Mouse (Mus musculus) erythroblast, embryonic 14.5 days (primary cell): ENCODE measurements around the gene Drg1. TPM values are rescaled to one million over a fixed set of nuclear protein-coding genes. Genes with fewer than 3 reads are reported as not detected.
"Not testable (repeated sequence)": the region's sequence is repeated elsewhere in the genome, so short reads cannot be mapped to it uniquely, and the experiment has no call there.

Source experiments
- H3K27me3 ChIP-seq: 2 replicates; pipeline ENCODE4 v1.6.1; 2012; ENCODE audit warnings: inconsistent platforms; ENCODE audit not compliant: control insufficient read depth
- H3K36me3 ChIP-seq: 2 replicates; pipeline ENCODE4 v1.6.1; 2012; ENCODE audit warnings: mild to moderate bottlenecking, inconsistent platforms; ENCODE audit not compliant: control insufficient read depth
- H3K4me1 ChIP-seq: 2 replicates; pipeline ENCODE4 v1.6.1; 2012; ENCODE audit warnings: inconsistent platforms; ENCODE audit not compliant: control insufficient read depth
- H3K4me3 ChIP-seq: replicated peaks from 2 replicates; pipeline ENCODE3; 2012; ENCODE audit warnings: moderate library complexity, mild to moderate bottlenecking, inconsistent platforms
- H3K9me3 ChIP-seq: 2 replicates; pipeline ENCODE4 v1.6.1; 2012; ENCODE audit warnings: low read length, inconsistent platforms, mixed read lengths; ENCODE audit not compliant: control insufficient read depth
- polyA plus RNA-seq: library from polyadenylated mRNA; stranded (reverse); fragments of >175 nt; gene quantifications from 2 replicates; pipeline ENCODE4 v1.2.3, GENCODE M21; 2012

Gene Drg1
- polyA plus RNA-seq, 1 experiment = 5.6 TPM

GRCm38 (mm10) chr11:3150003-3150676, 116.1 kb downstream of the Drg1 start:
- not testable (repeated sequence) for H3K4me1 ChIP-seq, H3K9me3 ChIP-seq, H3K27me3 ChIP-seq, H3K4me3 ChIP-seq
- peaks cover 13% of the 10 kb centered on the region for H3K36me3 ChIP-seq

- not testable (repeated sequence) for H3K4me1 ChIP-seq, H3K9me3 ChIP-seq, H3K4me3 ChIP-seq, H3K27me3 ChIP-seq
- H3K36me3 ChIP-seq = peaks cover 13% of the 10 kb centered on the region
These were observed 116.7 kb downstream of the Drg1 start for GRCm38 (mm10) chr11:3149471-3149870.

DNA sequence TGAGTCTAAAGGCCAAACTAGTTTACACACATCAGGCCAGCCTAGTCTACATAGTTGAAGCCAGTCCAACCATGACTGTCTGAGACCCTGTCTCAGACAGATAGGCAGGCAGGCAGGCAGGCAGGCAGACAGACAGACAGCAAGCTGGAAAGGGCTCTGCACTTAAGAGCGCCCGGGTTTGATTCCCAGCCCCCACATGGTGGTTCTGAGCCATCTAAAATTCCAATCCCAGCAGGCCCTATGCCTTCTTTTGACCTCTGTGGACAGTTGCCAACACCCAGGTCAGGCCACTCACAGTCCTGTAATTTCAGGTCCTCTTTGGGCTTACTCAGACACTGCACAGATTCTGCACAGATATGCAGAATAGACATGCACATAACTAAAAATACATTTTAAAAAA, 119.4 kb downstream of the Drg1 start:
- H3K36me3 ChIP-seq, H3K4me1 ChIP-seq, H3K9me3 ChIP-seq, H3K4me3 ChIP-seq, H3K27me3 ChIP-seq: not testable (repeated sequence)

- not testable (repeated sequence) for H3K27me3 ChIP-seq, H3K36me3 ChIP-seq, H3K4me1 ChIP-seq, H3K9me3 ChIP-seq, H3K4me3 ChIP-seq
These were observed 120.7 kb downstream of the Drg1 start for GRCm38 (mm10) chr11:3145359-3146165.

- H3K27me3 ChIP-seq, H3K9me3 ChIP-seq, H3K4me3 ChIP-seq, H3K36me3 ChIP-seq, H3K4me1 ChIP-seq: not testable (repeated sequence)
These were observed 122.2 kb downstream of the Drg1 start for GRCm38 (mm10) chr11:3143984-3144383.

DNA sequence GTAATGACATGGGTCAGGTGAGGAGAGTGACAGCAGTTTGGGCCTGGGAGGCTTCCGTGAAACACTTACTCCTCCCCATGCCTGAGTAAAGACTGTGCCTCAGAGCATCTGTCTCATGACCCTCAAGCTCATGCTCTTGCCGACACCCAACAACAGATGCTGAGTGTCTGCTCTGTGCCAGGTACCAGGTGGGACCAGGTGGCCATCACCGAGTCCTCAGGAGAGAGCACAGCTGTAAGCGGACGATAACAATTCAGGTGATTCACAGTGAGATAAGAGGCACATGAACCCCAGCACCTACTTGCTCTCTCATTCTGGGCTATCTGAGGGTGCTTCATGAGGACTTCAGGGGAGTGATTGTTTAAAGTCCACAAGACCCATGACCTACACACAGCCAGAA, 123.8 kb downstream of the Drg1 start:
- not testable (repeated sequence) for H3K9me3 ChIP-seq, H3K4me1 ChIP-seq, H3K27me3 ChIP-seq, H3K36me3 ChIP-seq, H3K4me3 ChIP-seq

DNA sequence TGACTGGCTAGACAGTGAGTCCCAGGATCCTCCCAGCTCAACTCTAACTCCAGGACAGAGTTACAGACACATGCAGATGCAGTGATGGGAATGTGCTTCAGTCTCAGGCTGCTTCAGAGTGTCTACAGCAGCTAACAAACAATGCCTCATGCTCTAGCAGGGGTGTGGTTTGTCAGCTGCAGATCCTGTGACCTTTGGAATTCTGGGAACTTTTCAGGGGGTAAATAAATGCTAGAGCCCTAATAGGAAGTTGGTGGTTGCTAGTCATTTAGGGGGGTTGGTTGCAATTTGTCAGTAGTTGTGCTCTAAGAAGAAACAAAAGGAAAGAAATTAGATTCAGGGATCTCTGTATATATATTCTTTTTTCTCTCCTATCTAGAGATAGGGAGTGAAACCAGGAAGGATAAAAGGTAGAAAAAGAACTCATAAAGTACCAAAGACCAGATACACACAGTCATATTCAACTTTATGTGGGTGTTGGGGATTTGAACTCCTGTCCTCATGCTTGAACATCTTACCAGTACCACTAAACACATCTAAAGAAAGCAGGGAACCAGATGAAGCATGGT, 125.2 kb downstream of the Drg1 start:
- H3K27me3 ChIP-seq, H3K36me3 ChIP-seq, H3K4me3 ChIP-seq, H3K4me1 ChIP-seq, H3K9me3 ChIP-seq: not testable (repeated sequence)

DNA sequence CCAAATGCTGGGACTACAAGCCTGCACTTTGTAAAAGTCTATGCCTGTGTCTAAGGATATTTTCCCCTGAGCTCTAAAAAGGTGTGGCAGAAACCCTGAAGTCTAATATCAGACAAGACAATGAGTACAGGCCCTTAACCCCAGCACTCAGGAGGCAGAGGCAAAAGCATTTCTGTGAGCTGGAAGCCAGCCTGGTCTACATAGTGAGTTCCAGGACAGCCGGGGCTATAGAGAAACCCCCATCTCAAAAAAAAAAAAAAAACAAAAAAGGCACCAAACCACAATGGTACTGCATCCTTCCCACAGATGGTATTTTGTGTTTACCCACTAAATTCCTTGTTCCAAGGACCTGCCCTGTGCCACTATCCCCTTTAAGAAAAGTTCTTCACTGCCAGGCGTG, 127.9 kb downstream of the Drg1 start:
- not testable (repeated sequence) for H3K9me3 ChIP-seq

More for the DNA sequence above, 127.9 kb downstream of the Drg1 start:
- H3K4me1 ChIP-seq, H3K4me3 ChIP-seq, H3K36me3 ChIP-seq, H3K27me3 ChIP-seq: not testable (repeated sequence)

Other genes starting within 250 kb of the Drg1 start
- gene Sfi1, start 73.0 kb downstream of the Drg1 start, polyA plus RNA-seq = 0.41 and 0.42 TPM in 2 replicates
- gene Eif4enif1, start 64.0 kb downstream of the Drg1 start, polyA plus RNA-seq = 5.1 and 7.0 TPM in 2 replicates
- gene Patz1, start 22.5 kb upstream of the Drg1 start, polyA plus RNA-seq = 1.8 and 2.0 TPM in 2 replicates
- gene Pik3ip1, start 64.0 kb upstream of the Drg1 start, polyA plus RNA-seq = 0.07 TPM in 1 of 2 replicates, not detected in the other
- gene Limk2, start 142.8 kb upstream of the Drg1 start, polyA plus RNA-seq = 1.4 and 1.6 TPM in 2 replicates
- 0.06 and 0.08 TPM in 2 replicates for gene Rnf185, start 185.9 kb upstream of the Drg1 start, polyA plus RNA-seq
- 0.01 TPM in 1 of 2 replicates, not detected in the other for gene Pla2g3, start 221.9 kb upstream of the Drg1 start, polyA plus RNA-seq
- gene Inpp5j, start 238.4 kb upstream of the Drg1 start, polyA plus RNA-seq = 0.01 TPM in 1 of 2 replicates, not detected in the other
- gene Selenom, start 248.3 kb upstream of the Drg1 start, polyA plus RNA-seq = 0.37 and 0.41 TPM in 2 replicates